Mouse (Mus musculus): Measurements from ENCODE around the gene Pclo. TPM values are rescaled to one million over a fixed set of nuclear protein-coding genes. Genes with fewer than 3 reads are reported as not detected.
"Not testable (repeated sequence)": the region's sequence is repeated elsewhere in the genome, so short reads cannot be mapped to it uniquely, and the experiment has no call there.

The Pclo gene
- under 1 TPM; 0.20 to 0.25 TPM for total RNA-seq (2021)
- long read RNA-seq, experiment 1, result 0 reads
- long read RNA-seq, experiment 2, result 0 reads

- DNase-seq, result peak; percentile 59
- peak within 1 kb of the TSS; percentile 73 for H3K4me3 ChIP-seq
- TF ChIP-seq CTCF (IDR thresholded peaks at IDR 0.05), result no peak
- H3K27ac ChIP-seq, result 0 out of 2 replicates have a peak within 1 kb of the TSS, but pooled peaks have one; percentile 35
- intact Hi-C loops (cut with DNase I), result no loop called here
Observed at GRCm38 (mm10) chr5:14514631-14515523, at the start of gene Pclo. TSS of gene Pclo (plus strand) at chr5:14514918.

- DNase-seq; H3K4me3 ChIP-seq; H3K27ac ChIP-seq; intact Hi-C loops (cut with DNase I): not testable (repeated sequence)
Observed at GRCm38 (mm10) chr5:14494431-14494830, 20.3 kb upstream of the Pclo start.

DNA sequence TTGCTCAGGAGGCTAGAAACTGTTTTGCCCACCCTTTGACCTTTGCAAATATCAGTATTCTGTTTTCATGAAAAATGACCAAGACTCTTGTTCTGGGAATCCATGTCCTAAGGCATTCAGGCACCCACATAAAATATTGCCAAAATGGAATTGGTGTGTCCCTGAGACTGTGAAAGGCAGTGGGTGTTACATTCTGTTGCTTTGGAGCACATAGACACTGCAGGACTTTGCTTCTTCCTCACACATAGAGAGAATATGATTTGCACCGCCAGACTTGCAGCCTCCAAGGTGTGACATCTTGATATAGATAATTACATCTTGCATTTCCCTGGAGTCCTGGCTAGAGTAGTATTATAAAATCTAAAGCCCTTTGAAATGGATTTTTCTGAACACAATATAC is 6.2 kb upstream of the Pclo start:
- intact Hi-C loops (cut with DNase I), result no loop called here
- no peak for TF ChIP-seq CTCF (IDR thresholded peaks at IDR 0.05)
- DNase-seq, result no peak
- no peak overlapping the region for H3K4me3 ChIP-seq
- H3K27ac ChIP-seq, result no peak overlapping the region

- no peak for TF ChIP-seq CTCF (IDR thresholded peaks at IDR 0.05)
- intact Hi-C loops (cut with DNase I), result no loop called here
- no peak for DNase-seq
- no peak overlapping the region for H3K27ac ChIP-seq
- no peak overlapping the region for H3K4me3 ChIP-seq
Observed at GRCm38 (mm10) chr5:14509621-14510020, 5.1 kb upstream of the Pclo start.

GRCm38 (mm10) chr5:14518131-14518832 is 3.6 kb downstream of the Pclo start:
- Histone ChIP-seq H3K27ac (no peak overlapping the region), H3K4me3 (no peak overlapping the region)
- DNase-seq, result no peak
- TF ChIP-seq CTCF (IDR thresholded peaks at IDR 0.05), result no peak
- intact Hi-C loops (cut with DNase I), result no loop called here

- Histone ChIP-seq H3K27ac (no peak overlapping the region), H3K4me3 (no peak overlapping the region)
- no peak for DNase-seq
- TF ChIP-seq CTCF (IDR thresholded peaks at IDR 0.05), result no peak
- intact Hi-C loops (cut with DNase I), result no loop called here
Observed at GRCm38 (mm10) chr5:14522006-14522405, 7.3 kb downstream of the Pclo start.

DNA sequence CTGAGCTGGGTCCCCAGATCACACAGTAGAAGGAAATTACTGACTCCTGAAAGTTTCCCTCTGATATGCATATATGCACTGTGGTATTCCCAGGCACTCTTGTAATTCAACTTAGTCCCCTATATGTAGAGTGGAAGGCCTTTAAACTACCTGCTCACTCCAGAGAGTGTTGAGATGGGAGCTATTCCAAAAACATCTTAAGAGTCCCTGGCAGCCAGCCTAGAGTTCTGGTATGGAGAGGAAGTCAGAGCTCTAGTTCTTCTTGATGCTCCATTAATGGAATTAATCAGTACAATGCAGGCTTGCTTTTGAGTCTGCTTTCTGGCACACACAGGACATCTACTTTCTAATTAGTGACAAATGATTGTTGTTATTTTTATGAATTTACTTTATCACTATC is 11.3 kb downstream of the Pclo start:
- H3K27ac ChIP-seq, result no peak overlapping the region
- H3K4me3 ChIP-seq, result no peak overlapping the region
- no peak for DNase-seq
- intact Hi-C loops (cut with DNase I), result no loop called here
- TF ChIP-seq CTCF (IDR thresholded peaks at IDR 0.05), result no peak

GRCm38 (mm10) chr5:14527796-14528195 is 13.1 kb downstream of the Pclo start:
- Histone ChIP-seq H3K4me3 (no peak overlapping the region), H3K27ac (no peak overlapping the region)
- intact Hi-C loops (cut with DNase I), result no loop called here
- TF ChIP-seq CTCF (IDR thresholded peaks at IDR 0.05), result no peak
- DNase-seq, result no peak

GRCm38 (mm10) chr5:14531906-14532305 is 17.2 kb downstream of the Pclo start:
- no peak for DNase-seq
- no peak for TF ChIP-seq CTCF (IDR thresholded peaks at IDR 0.05)
- intact Hi-C loops (cut with DNase I), result no loop called here
- Histone ChIP-seq H3K27ac (no peak overlapping the region), H3K4me3 (no peak overlapping the region)

GRCm38 (mm10) chr5:14539346-14539745 is 24.6 kb downstream of the Pclo start:
- intact Hi-C loops (cut with DNase I), result no loop called here
- Histone ChIP-seq H3K4me3 (no peak overlapping the region), H3K27ac (no peak overlapping the region)
- no peak for TF ChIP-seq CTCF (IDR thresholded peaks at IDR 0.05)
- no peak for DNase-seq

GRCm38 (mm10) chr5:14539961-14540627 is 25.4 kb downstream of the Pclo start:
- no peak overlapping the region for H3K27ac ChIP-seq
- no peak overlapping the region for H3K4me3 ChIP-seq
- intact Hi-C loops (cut with DNase I), result no loop called here
- DNase-seq, result no peak
- no peak for TF ChIP-seq CTCF (IDR thresholded peaks at IDR 0.05)

- TF ChIP-seq CTCF (IDR thresholded peaks at IDR 0.05), result no peak
- H3K27ac ChIP-seq, result no peak overlapping the region
- H3K4me3 ChIP-seq, result no peak overlapping the region
- intact Hi-C loops (cut with DNase I), result no loop called here
- DNase-seq, result no peak
Observed at GRCm38 (mm10) chr5:14575626-14576025, 60.9 kb downstream of the Pclo start.

DNA sequence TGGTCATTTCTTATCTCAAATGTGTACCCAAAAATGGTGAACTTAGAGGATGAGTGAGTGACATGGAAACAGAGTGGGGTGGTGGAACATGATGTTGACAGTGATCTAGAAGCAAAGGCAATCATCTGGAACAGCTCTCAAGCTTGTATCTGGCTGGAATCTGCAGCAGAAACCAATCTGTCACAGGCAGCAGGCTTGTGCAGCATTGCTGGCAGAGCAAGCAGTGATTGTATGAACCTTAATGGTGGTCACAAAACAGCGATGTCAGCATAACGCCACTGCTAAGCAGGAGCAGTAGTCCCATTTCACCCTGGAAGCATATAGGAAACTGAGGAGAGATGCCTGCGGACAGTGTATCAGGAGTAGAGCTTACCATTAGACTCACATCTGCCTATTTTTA is 76.8 kb downstream of the Pclo start:
- Histone ChIP-seq H3K27ac (no peak overlapping the region), H3K4me3 (no peak overlapping the region)
- no peak for DNase-seq
- intact Hi-C loops (cut with DNase I), result no loop called here
- TF ChIP-seq CTCF (IDR thresholded peaks at IDR 0.05), result no peak
